Mouse (Mus musculus): ENCODE measurements around the gene Rpl32. TPM values are rescaled to one million over a fixed set of nuclear protein-coding genes. Genes with fewer than 3 reads are reported as not detected.

Rpl32 gene
- polyA plus RNA-seq, 1 experiment from 2014 or later = 2,081 TPM

DNA sequence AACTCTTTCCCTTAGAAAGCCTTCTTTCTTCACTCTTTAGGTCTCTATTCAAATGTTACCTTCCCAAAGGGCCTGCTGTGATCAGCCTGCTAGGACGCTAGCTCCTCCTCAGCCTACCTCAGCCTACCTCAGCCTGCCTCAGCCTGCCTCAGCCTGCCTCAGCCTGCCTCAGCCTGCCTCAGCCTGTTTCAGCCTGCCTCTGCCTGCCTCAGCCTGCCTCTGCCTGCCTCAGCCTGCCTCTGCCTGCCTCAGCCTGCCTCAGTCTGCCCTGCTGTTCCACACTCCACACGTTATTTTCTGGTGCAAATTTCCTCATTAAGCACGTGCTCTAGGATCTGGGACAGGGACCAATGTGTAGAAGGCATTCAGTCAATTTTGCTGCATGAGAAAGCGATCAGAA, 48.4 kb downstream of the Rpl32 start:
- ATAC-seq (ENCODE audit: borderline replicate concordance, extremely low read depth, low FRiP score, low TSS enrichment) = no peak
- H3K27me3 ChIP-seq = no peaks in the 10 kb centered on the region
- H3K4me3 ChIP-seq = no peak overlapping the region
- no peak overlapping the region for H3K9ac ChIP-seq
- 92% methylated on average over 4 of the region's 4 CpGs for WGBS
- no peak overlapping the region for H3K4me2 ChIP-seq
- peaks cover 44% of the 10 kb centered on the region for H3K4me1 ChIP-seq
- H3K27ac ChIP-seq = no peak overlapping the region
- no peaks in the 10 kb centered on the region for H3K9me3 ChIP-seq
- no peaks in the 10 kb centered on the region for H3K36me3 ChIP-seq

DNA sequence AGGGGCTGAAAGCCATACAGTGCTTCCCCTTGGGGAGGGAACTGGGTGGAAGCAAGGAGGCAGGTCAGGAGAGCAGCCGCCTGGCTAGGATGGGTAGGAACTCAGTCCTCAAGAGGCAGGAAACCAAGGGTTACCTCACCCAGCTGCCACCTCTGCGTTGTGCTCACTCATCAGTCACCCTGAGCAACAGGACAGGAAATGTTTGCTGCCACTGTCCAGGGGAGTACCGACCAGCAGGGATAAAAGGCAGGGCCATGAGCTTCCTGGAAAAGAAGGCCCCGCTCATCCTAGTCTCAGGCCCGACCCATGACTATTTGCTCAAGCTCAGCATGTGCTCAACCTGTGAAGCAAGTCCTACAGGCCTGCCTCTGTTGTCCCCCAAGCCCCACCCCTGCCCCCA, 49.1 kb downstream of the Rpl32 start:
- no peaks in the 10 kb centered on the region for H3K9me3 ChIP-seq
- no peaks in the 10 kb centered on the region for H3K36me3 ChIP-seq
- peaks cover 39% of the 10 kb centered on the region for H3K4me1 ChIP-seq
- no peak overlapping the region for H3K4me3 ChIP-seq
- ATAC-seq (ENCODE audit: borderline replicate concordance, extremely low read depth, low FRiP score, low TSS enrichment) = no peak
- no peak overlapping the region; the same call in 1 of the 2 replicates for H3K27ac ChIP-seq
- no peak overlapping the region for H3K4me2 ChIP-seq
- no peak overlapping the region for H3K9ac ChIP-seq
- no peaks in the 10 kb centered on the region for H3K27me3 ChIP-seq
- 26% methylated on average over 5 of the region's 5 CpGs for WGBS

DNA sequence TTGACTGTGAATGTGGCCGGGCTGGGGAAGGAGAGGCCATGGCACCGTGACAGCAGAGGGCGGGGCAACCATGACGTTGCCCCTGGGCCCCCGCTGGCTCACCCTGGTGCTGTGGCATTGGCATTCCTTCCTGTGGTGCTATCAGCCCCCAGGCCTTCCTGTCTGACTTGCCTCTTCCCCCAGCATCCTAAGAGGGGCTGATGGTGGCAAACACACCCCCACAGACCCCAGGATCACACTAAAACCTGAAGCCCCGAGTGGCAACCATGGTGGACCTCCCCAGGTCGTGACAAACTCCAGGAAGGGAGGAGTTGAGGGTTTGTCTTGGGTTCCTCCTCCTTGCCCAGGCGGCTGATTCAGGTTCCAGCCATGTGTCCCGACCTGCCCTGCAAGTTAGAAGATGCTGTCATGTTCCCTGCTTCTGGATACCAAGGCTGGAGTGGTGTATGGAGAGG, 49.5 kb downstream of the Rpl32 start:
- H3K4me1 ChIP-seq = peaks cover 34% of the 10 kb centered on the region
- no peaks in the 10 kb centered on the region for H3K27me3 ChIP-seq
- H3K36me3 ChIP-seq = no peaks in the 10 kb centered on the region
- H3K27ac ChIP-seq = no peak overlapping the region; the same call in 1 of the 2 replicates
- no peak overlapping the region for H3K9ac ChIP-seq
- no peaks in the 10 kb centered on the region for H3K9me3 ChIP-seq
- ATAC-seq (ENCODE audit: borderline replicate concordance, extremely low read depth, low FRiP score, low TSS enrichment) = no peak; the same call in 1 of the 2 replicates
- no peak overlapping the region for H3K4me3 ChIP-seq
- WGBS = 44% methylated on average over 9 of the region's 9 CpGs
- H3K4me2 ChIP-seq = no peak overlapping the region

- Histone ChIP-seq H3K4me3 (no peak overlapping the region), H3K4me1 (peaks cover 9% of the 10 kb centered on the region), H3K4me2 (no peak overlapping the region), H3K9me3 (no peaks in the 10 kb centered on the region), H3K36me3 (no peaks in the 10 kb centered on the region), H3K27me3 (no peaks in the 10 kb centered on the region), H3K9ac (no peak overlapping the region), H3K27ac (no peak overlapping the region)
- ATAC-seq (ENCODE audit: borderline replicate concordance, extremely low read depth, low FRiP score, low TSS enrichment) = no peak
- whole genome bisulfite sequencing = 63% methylated on average over 7 of the region's 7 CpGs
Observed at GRCm38 (mm10) chr6:115755536-115755935, 53.0 kb downstream of the Rpl32 start.

Small RNA genes within 50 kb of the gene (microRNA-seq; reads per million reads assigned to microRNA genes)
- 0.56 reads per million for gene Mir7660

Other genes with a start within 250 kb of the Rpl32 start
- gene Mkrn2os, start 216.2 kb downstream of the Rpl32 start, polyA plus RNA-seq (2015; fragmentation: Nextera tagmentation; extraction: Ambion mirVana) = 0.19 and 0.25 TPM in 2 replicates
- 27.1 and 29.0 TPM in 2 replicates for gene Mkrn2, start 206.8 kb downstream of the Rpl32 start, polyA plus RNA-seq (2015; fragmentation: Nextera tagmentation; extraction: Ambion mirVana)
- gene Raf1, start 132.1 kb downstream of the Rpl32 start, polyA plus RNA-seq (2015; fragmentation: Nextera tagmentation; extraction: Ambion mirVana) = 81.9 and 90.6 TPM in 2 replicates
- 2.6 and 3.1 TPM in 2 replicates for gene Tmem40, start 46.3 kb downstream of the Rpl32 start, polyA plus RNA-seq (2015; fragmentation: Nextera tagmentation; extraction: Ambion mirVana)
- gene Cand2, start 34.2 kb downstream of the Rpl32 start, polyA plus RNA-seq (2015; fragmentation: Nextera tagmentation; extraction: Ambion mirVana) = 32.0 and 32.1 TPM in 2 replicates
- 1.1 and 1.2 TPM in 2 replicates for gene Efcab12, start 29.7 kb upstream of the Rpl32 start, polyA plus RNA-seq (2015; fragmentation: Nextera tagmentation; extraction: Ambion mirVana)
- gene Mbd4, start 44.6 kb upstream of the Rpl32 start, polyA plus RNA-seq (2015; fragmentation: Nextera tagmentation; extraction: Ambion mirVana) = 21.0 and 22.6 TPM in 2 replicates
- 21.9 and 24.6 TPM in 2 replicates for gene Ift122, start 44.7 kb upstream of the Rpl32 start, polyA plus RNA-seq (2015; fragmentation: Nextera tagmentation; extraction: Ambion mirVana)
- 0.20 and 0.35 TPM in 2 replicates for gene Rho, start 123.0 kb upstream of the Rpl32 start, polyA plus RNA-seq (2015; fragmentation: Nextera tagmentation; extraction: Ambion mirVana)
- gene H1foo, start 136.2 kb upstream of the Rpl32 start, polyA plus RNA-seq (2015; fragmentation: Nextera tagmentation; extraction: Ambion mirVana) = not detected in 2 replicates
- 49.2 and 53.5 TPM in 2 replicates for gene Plxnd1, start 186.3 kb upstream of the Rpl32 start, polyA plus RNA-seq (2015; fragmentation: Nextera tagmentation; extraction: Ambion mirVana)